Mouse (Mus musculus) spleen, adult 2 months (tissue): ENCODE data around the gene Olfr183.

Experiments used
- CTCF ChIP-seq: fragments of 200-500 bp; IDR thresholded peaks from 2 replicates; pipeline ENCODE4 v1.5.1; 2011; ENCODE audit warnings: mild to moderate bottlenecking, inconsistent platforms; ENCODE audit not compliant: insufficient read depth, insufficient read length, insufficient replicate concordance; ENCODE audit errors: extremely low read depth
- POLR2A ChIP-seq: fragments of 200-500 bp; IDR thresholded peaks from 2 replicates; pipeline ENCODE4 v1.6.1; 2011; ENCODE audit warnings: low read depth, low read length, inconsistent platforms

DNA sequence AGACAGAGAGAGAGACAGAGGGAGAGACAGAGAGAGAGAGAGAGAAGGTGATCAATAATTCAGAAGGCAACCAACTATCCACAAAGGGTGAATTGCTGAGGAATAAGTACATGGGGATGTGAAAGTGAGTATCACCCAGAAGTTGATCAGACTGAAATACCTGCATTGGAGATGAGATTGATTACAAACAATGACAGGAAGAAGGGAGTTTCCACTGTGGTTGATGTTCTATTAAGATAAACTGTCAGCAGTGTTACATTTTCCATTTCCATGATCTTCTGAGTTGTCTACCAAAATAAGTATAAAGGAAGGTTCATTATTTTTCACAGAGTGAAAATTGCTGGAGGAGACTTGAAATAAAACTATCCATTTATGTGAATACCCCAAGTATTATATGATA is 12.0 kb downstream of the Olfr183 start:
- TF ChIP-seq POLR2A (no peak), CTCF (no peak)
